Mouse (Mus musculus): ENCODE measurements around the gene Brf1.

Gene Brf1

DNA sequence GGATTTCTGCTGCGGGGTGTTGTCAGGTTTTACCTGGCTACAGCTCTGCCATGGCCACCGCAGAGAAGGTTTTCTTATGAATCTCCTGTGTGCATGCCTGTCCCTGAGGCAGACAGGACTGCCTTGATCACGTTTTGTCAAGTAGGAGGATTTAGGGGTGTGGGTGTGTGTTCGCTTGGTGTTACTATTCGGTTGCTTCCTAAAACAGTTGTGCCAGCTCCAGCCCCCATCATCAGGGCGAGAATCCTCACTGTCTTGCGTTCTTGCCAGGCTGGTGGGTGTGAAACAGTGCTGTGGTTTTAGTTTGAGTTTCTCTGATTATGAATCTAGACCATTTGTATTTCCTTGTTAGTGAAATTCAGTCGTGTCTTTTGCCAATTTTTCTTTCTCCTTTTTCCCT, 16.5 kb upstream of the Brf1 start:
- DNase-seq, result no peak

DNA sequence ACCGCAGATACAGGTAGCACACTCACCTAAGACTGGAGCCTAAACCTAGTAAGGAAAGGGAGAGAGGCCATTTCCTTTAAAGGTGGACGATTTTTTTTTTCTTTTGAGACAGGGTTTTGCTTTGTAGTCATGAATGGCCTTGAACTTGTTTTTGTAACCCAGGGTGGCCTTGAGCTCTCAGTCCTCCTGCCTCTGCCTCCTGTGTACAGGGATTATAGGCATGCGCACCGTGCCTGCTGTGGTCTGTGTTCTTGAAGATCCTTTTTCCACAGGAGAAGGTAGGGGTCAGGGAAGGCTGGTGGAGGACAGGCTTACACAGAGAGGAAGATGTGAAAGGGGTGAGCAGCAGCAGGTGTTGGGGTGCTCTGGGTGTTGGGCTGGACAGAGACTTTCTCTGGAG, 15.5 kb upstream of the Brf1 start:
- no peak for DNase-seq

DNA sequence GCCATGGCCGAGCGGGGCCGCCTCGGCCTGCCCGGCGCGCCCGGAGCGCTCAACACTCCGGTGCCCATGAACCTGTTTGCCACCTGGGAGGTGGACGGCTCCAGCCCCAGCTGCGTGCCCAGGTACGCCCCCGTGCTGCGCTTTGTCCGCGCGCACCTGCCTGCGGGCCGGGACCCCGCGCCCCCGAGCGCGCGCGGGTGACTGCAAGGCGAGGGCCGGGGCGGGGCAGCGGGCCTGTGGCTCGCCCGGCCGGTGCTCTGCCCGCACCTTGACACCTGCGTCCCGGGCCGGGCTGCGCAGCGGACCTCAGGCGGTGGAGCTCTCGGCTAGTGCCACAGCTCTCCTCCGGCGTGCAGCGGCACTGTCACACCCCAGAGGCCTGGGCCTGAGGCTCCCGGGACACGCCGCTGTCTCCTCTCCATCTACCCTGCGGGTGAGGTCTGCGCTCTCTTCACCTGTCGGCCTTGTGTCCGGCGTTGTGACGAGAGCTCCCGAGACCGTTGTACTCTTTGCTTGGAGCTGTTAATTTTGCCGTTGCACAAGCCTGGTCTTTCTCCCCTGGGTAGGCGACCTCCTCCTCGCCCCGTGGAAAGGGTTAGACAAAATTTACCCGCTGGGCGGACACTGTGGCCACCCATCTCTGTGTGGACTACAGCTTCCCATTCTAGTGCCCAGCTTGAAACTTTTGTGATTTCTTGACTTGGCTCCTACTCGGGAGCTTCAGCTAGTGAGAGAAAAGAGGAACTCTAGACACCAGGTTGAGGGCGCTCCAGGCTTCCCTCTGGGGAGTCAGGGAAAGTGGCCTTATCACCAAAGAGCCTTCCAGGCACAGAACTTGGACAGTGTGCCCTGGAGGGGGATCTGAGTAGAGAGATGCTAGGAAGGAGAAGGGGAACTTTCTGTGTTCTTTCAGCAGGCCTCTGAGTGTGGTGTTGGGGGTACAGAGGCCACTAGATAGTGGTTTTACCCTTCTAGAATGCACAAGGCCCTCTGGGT, 14.4 kb upstream of the Brf1 start:
- peak; percentile 68 for DNase-seq

DNA sequence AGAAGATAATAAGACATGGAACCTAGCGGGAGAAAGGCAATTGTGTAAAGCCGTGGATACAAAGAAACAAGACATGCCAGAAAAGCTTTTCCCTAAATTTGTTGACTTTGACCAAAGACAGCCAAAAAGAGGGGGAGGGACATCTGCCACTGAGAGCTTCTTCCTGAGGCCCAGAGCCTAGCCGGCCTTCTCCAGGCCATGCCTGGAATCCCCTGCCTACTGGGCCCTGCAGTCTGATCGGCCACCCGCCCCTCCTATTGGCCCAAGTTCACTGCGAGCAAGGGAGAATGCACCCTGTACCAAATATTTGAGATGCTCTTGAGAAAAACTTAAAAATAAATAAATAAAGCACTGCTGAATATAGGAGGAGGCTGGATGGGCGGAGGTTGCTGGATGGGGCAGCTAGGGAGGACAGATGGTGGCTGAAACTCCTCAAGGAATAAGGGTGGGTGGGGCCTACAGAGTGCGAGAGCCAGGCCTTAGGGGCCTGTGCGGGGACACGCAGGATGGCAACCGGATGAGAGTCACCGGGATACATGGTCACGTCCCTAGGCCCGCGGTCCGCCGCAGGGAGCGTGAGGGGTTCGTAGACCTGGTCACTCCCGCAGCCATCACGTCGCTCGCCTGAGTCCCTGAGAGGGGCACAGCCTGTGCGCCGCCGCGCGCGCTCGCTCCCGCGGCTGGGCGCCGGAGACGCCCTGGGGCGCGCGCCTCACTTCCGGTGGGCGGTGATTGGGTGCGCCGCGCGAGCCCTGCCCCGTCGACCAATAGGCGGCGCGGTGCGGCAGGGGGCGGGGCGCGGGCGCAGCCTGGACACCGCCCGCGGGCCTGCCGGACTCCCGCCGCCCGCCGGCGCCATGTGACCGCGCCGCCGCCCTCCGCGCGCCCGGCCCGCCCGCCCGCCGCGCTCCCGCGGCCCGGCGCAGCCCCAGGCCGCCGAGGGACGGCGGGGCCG, 13.4 kb upstream of the Brf1 start, which contains the start of gene Pacs2:
Pacs2 (plus strand) TSS at position 905 of the 955 bp plus-strand sequence.
- DNase-seq, result peak; percentile 98

DNA sequence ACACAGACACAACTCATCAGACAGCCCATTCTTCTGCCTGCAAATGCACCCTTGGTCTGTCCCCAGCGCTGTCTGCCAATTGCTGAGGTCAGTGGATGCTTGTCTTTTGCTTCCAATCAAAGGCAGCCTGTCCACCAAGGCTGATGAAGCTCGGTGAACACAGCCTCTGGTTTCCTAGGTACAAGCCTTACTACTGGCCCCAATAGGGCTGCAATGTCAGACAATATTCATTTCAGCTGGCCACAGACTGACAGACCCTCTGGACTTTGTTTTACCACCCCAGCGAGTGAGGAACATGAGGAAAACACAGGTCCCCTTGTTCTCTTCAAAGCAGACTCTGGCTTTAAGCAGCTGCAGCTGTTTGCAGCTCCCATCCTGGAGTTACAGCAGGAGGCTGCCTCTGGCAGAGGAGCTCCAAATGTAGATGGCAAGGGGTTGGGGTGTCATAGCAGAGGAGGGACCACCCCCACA, 12.6 kb upstream of the Brf1 start:
- no peak for DNase-seq

DNA sequence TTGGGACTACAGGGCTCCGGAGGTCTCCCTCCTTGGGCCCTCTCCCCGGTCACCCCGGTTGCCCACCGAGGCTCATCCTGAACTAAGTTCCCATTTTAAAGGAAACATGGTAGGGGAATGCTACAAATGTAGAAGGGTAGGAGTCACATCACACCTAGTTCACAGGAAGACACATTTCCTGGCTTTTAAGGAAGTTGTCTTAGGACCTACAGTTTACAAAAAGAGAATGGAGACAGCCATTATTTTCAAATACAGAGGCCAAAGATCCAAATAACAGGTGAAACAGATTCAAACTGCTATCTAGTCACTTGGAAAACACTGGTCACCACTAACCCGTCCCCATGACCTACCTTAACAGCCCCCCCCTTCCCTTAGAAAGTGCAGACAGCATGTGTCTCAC, 11.9 kb upstream of the Brf1 start:
- DNase-seq, result no peak

DNA sequence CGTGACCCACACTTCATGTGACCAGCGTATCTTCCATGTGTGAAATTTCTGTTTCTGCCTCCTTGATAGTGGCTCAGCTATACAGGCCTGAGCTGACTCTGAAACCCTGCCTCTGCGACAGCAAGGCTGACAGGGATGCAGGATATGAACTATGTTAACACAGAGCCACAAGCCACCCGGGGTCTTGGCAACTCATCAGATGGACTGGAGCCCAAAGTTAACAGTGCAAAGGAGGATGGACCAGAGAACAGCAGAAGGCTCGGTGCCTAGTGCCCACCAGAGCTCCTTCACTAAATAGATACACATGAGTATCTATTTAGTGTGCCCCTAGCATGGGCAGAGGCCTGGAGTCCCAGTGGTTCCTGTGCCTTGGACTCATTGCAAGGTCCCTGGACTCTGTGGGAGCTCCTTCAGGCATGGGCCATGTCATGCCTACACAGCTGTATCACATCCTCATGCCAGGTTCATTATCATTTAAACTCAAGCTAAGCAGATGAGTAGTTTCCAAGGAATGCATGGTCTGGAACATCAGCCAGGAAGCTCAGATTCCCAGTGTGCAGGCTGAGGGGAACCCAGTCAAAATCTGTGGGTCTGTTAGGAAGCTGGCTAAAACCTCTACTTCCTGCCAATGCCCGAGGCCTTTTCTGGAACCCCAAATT, 11.3 kb upstream of the Brf1 start:
- peak; percentile 71 for DNase-seq

DNA sequence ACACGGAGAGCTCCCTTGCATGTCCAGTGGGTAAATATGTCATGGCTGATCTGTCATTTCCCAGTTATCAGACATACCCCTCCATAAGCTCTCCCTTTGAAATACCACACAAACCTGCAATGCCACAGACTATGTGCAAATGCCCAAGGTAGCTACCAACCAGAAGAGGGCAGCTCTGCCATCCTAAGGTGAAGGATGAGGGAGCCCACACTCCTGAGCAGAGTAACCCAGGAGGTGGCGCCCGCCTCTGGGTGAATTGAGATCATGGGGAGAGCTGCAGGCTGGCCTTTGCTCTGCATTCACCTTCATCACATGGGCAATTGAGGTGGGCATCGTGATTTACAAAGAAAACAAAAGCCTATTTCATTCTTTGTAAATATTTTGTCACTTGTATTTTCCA, 4.5 kb upstream of the Brf1 start:
- DNase-seq, result peak; percentile 86

DNA sequence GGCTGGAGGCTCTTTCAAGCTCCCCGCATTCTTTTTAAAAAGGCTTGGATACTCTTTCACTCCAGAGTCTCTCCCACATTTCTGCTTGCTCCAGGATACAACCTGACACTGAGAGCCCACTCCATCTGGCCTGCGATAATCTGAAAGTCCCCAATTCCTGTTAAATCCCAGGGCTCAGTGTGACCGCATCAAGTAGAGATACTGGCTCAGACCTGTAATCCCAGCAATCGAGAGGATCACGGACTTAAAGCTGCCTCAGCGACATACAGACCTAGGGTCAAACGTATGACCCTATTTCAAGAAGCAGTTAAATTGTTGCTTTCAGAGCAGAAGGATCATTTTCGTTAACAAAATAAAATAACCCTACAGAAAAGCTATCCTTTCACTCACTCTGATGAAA, 3.5 kb upstream of the Brf1 start:
- no peak for DNase-seq

DNA sequence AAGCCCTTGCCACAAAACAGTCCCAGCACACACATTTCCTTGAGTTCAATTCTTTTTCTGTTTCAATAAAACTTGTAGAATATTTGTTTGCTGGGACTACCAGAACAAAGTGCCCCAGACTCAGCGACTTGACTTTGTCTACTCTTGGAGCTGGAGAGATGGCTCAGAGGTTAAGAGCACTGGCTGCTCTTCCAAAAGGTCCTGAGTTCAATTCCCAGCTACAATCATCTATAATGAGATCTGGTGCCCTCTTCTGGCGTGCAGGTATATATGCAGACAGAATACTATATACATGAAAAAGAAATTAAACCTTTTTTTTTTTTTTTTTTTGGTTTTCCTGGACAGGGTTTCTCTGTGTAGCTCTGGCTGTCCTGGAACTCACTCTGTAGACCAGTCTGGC, 2.2 kb upstream of the Brf1 start:
- DNase-seq, result no peak

DNA sequence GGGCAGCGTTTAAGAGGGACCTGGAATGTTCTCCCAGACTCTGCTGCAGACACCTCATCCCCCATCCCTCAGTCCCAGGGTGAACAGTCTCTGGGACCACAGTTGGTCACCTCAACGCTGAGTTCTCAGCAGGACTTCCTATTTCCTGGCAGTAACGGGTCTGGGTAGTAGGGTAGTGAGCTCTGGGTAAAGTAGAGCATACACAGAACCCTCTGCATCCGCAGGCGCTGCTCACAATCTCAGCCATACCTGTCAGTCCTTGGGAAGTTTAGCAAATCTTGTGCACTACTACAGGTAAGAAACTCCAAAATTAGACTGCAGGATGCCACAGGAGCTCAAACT, 600 bp upstream of the Brf1 start:
- no peak for DNase-seq

DNA sequence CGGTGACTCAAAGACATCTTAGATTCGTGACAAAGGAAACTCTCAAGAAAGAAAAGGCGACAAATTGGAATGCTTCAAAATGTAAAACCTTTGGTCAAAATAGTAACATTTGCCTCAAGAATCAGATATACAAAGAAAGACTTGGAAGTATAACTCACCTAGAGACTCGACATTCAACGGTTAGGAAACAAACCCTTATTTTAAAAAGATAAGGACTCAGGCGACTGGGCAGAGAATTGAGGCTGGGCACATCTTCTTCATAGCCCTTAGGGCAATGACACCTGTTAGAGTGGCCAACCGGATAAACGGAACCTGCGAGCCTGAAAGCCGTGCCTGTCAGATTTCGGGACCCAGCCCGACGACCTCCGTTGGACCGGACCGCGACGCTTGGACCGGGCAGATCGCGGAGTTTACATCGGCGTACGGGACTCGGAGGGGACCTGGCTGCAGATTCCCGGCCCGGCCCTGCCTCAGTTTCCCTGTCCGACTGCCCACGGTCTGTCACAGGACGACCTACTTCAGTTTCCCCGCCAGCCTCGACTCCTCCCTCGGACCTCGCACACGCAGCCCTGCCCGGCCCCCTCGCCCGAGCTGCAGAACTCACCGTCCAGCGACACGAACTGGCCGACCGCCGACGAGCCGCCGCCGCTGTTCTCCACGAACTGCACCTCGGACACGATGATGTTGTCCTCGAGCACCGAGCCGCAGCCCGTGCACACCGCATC, 773 bp downstream of the Brf1 start:
- no peak for DNase-seq

DNA sequence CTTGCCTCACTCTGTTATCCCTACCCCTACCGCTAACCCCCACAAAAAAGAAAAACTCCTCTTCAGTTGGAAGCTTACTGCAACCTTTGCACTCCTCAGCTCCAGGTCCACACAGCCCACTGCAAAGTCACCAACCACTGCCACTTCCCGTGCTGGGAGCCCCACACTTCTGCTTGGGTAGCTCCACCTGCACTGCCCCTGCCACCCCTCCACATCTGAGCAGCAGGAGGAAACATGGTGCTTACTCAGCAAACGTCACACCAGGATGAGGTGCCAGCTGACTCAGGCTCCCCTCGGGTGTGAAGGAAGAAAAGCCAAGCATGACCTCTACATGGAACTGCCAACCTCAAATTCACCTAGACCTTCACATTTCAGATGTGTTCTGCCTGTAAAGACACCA, 6.4 kb downstream of the Brf1 start:
- peak; percentile 50 for DNase-seq

DNA sequence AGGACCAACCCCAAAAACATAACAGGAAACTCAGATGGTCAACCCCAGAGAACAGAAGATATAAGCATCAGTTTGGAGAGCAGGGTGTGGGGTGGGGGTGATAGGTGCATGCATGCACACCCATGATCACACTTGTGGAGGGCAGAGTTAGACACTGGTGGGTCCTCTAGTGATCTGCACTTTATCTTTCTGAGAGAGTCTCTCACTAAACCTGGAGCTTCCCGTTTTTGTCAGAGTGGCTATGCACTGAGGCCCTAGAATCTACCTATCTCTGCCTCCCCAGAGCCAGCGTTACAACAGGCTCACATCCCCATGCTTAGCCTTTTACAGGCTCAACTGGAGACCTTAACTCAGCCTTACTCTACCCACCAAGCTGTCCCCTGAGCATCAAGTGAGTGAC, 9.1 kb downstream of the Brf1 start:
- DNase-seq, result no peak

DNA sequence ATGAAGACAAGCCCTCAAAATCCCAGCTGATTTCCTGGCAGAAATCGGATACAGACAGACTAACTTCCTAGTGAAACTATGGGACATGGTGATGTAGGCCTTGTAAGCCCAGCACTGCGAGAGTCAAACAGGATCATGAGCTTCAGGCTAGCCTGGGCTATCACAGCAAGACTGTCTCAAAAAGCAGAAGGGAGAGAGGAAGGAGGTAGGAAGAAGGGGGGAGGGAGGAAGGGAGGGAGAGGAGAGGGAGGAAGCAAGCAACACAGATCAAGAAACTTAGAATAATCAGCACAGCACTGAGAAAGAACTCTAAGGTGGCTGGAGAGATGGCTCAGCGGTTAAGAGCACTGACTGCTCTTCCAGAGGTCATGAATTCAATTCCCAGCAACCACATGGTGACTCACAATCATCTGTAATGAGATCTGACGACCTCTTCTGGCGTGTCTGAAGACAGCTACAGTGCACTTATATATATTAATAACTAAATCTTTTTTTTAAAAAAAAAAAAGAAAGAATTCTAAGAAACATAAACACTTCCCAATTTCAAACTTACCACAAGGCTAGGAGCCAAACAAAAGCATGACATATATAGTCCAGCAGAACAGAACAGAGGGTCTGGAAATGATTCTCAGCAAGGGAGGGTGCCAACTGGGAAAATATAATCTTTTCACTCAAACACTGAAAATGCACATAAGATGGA, 9.6 kb downstream of the Brf1 start:
- no peak for DNase-seq

DNA sequence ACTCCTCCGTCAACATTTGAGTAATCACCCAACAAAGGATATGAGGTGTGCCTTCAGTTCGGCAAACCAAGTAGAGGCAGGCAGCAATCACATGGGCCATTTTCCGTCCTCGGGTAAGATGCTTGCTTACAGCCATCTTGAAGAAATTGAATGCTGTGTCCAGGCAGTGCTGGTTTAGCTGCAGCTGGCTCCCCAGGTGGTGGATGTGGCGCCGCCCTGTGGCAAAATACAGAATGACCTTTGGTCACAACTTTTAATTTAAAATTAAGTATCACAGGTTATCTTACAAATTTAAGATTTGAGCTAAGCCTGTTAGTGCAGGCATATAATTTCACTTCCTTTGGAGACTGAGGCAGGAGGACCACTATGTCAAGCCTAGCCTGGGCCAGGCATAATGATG, 12.6 kb downstream of the Brf1 start:
- peak; percentile 50 for DNase-seq

DNA sequence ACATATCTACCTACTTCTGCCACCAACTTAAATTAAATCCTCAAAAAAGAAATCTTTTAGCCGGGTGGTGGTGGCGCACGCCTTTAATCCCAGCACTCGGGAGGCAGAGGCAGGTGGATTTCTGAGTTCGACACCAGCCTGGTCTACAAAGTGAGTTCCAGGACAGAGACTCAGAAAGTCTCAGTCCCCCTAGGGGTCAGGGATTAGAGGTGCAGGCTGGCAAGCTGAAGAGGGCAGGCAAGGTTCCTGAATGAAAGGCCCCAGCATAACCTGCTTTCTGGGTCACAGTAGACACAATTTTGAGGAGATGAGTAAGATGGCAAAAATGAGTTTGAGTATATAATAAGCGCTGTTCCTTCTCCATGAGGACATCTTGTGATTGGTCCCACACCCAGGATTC, 15.2 kb downstream of the Brf1 start:
- DNase-seq, result no peak

DNA sequence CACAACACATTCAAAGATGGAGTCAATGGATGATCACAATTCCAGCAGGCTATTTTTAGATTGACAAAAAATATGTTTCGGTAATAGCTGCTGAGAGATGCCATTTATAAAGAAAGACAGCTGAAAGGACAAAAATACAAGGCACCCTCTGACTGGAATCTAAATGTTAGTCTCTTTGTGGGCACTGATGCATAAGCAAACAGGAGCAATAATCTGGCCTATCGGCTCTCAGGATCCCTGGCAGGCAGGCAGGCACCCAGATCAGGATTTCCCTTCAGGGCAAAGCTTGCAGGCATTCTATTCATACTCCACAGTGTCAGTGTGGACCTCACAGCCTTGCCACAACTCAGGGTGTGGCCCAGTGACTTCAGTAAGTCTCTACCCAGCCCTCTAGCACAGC, 18.5 kb downstream of the Brf1 start:
- no peak for DNase-seq

DNA sequence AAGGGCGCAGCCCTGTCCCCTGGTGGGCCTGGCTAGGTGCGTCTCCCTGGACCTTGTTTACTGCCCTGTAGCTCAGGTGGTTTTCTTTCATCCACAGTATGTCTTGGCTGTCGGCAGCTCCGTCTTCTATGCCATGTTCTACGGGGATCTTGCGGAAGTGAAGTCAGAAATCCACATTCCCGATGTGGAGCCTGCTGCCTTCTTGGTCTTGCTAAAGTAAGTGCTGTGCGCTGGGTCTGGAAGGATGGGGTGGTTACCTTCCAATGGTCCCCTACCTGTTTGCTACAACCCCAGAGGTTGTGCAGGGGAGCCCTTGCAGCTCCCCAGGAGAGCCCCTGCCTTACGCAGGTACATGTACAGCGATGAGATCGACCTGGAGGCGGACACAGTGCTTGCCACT, 23.3 kb downstream of the Brf1 start:
- no peak for DNase-seq

DNA sequence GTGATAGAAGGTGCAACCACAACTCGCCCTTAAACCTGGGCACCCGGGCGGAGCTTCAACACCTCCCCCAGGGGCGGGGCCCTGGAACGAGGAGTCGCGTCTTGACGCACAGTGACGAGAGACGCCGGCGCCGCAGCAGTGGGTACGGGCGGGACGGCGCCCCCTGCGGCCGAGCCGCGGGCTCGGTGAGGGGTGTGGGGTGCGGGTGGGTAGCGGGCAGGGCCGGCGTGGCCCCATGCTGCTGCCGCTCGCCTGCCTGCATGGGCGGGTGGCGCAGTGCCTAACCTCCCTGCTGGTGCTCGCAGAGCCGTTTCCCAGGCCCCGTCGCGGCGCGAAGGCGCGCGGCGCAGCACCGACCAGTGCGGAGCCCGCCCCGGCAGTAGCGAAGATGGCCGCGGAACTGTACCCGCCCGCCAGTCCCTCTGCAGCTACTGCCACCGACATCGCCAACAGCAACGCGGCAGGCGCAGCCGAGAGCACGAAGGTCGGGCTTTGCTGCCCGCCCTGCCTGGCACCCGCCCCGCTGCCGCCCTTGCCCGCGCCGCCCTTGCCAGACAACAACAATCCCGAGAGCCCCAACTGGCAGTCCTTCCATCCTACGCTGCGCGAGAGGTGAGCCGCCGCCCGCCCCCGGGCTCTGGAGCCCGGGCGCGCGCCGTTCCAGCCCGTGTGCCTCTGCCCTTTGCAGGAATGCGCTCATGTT, 24.0 kb downstream of the Brf1 start, which contains the start of gene Btbd6:
Btbd6 (plus strand) TSS at position 112 of the 703 bp plus-strand sequence.
- peak; percentile 95 for DNase-seq

DNA sequence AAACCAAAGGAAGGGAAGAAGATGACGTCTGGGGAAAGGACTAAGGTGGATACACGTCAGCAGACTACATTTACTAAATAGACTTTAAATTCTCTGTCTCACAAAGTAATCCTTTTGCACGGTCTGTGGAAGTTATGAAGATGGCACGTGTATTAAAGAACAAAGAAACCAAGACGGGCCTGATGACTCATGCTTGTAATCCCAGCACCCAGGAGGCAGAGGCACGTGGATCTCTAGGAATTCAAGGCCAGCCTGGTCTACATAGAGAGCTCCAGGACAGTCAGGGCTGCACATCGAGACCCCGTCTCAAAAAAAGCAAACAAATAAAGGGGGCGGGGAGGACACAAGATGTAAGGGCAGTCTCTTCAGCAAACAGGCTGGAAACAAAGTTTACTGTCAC, 25.8 kb downstream of the Brf1 start:
- DNase-seq, result no peak
